Mouse (Mus musculus): Measurements from ENCODE around the gene Ssty2.
"Not testable (repeated sequence)": the region's sequence is repeated elsewhere in the genome, so short reads cannot be mapped to it uniquely, and the experiment has no call there.

Ssty2 gene

GRCm38 (mm10) chrY:67047972-67048371 is at the start of gene Ssty2:
Gene Ssty2, minus strand, starts transcription at chrY:67048072.
- not testable (repeated sequence) for DNase-seq (ENCODE audit: low spot score in 2 of 2)

All from right cerebral cortex, postnatal 36 days (tissue).